ENCODE assay signal across 19 mouse cellular contexts in genomic region chr8:3736947-3737346, GRCm38 (mm10). TPM values are rescaled to one million over a fixed set of nuclear protein-coding genes. Genes with fewer than 3 reads are reported as not detected.
"Had no signal": no experiment of that assay in that cellular context is flagged by ENCODE, and none has a peak within 500 bp of the region (broad histone marks: within the 10 kb centered on the region; RNA-seq: fewer than 3 reads in every experiment).

No protein-coding gene starts in this region.

- H3K4me1 ChIP-seq: neural tube, embryonic 15.5 days; stomach, embryonic 15.5 days had no signal

- H3K9me3 ChIP-seq: neural tube, embryonic 15.5 days; stomach, embryonic 15.5 days had no signal

- H3K36me3 ChIP-seq: neural tube, embryonic 15.5 days; stomach, embryonic 15.5 days had no signal

- DNase-seq: retina, postnatal 1 day; right cerebral cortex, adult 18-20 months; right cerebral cortex, postnatal 14 days; right cerebral cortex, postnatal 25 days; right cerebral cortex, postnatal 4 days; spleen, adult 18-20 months; thymus, adult 18-20 months; thymus, adult 2 months; thymus, postnatal 14 days; thymus, postnatal 25 days; thymus, postnatal 36 days; thymus, postnatal 4 days had no signal

- H3K4me2 ChIP-seq: neural tube, embryonic 15.5 days; stomach, embryonic 15.5 days had no signal

- H3K4me3 ChIP-seq: neural tube, embryonic 15.5 days; stomach, embryonic 15.5 days had no signal

- H3K27me3 ChIP-seq: neural tube, embryonic 15.5 days; stomach, embryonic 15.5 days had no signal

- H3K9ac ChIP-seq: neural tube, embryonic 15.5 days; stomach, embryonic 15.5 days had no signal

- H3K27ac ChIP-seq: neural tube, embryonic 15.5 days; stomach, embryonic 15.5 days; stomach, postnatal 0 days had no signal

RNA-seq across cellular contexts. Expression of gene Cd209a, which starts 11.8 kb away (rescaled TPM):
- polyA plus RNA-seq: neural tube, embryonic 14.5 days; neural tube, embryonic 15.5 days; stomach, embryonic 14.5 days; testis, adult 2 months had no signal

RNA-seq across cellular contexts. Expression of gene Clec4g, which starts 16.5 kb away (rescaled TPM):
- polyA plus RNA-seq: neural tube, embryonic 14.5 days; neural tube, embryonic 15.5 days; small intestine, adult 2 months; stomach, embryonic 14.5 days had no signal

RNA-seq across cellular contexts. Expression of gene Fcer2a, which starts 43.0 kb away (rescaled TPM):
- polyA plus RNA-seq: stomach, embryonic 14.5 days had no signal
